Mouse (Mus musculus): ENCODE results near the gene Fancf. TPM values are rescaled to one million over a fixed set of nuclear protein-coding genes. Genes with fewer than 3 reads are reported as not detected.

The Fancf gene
- 1 to 10 TPM; 4.8 to 7.0 TPM for total RNA-seq (2023)

GRCm38 (mm10) chr7:51862097-51862492, at the start of gene Fancf:
Fancf (minus strand) TSS chr7:51862267.

GRCm38 (mm10) chr7:51861250-51862096, 594 bp downstream of the Fancf start, which contains the start of gene Gas2:
Gas2 (plus strand) TSS chr7:51862015.

Other genes with a start within 250 kb of the Fancf start
- gene Slc17a6, start 240.3 kb downstream of the Fancf start, total RNA-seq (2023): not detected
- gene Gas2, start 252 bp downstream of the Fancf start, total RNA-seq (2023): 10 to 100 TPM in 1 of 2 experiments, 1 to 10 TPM in 1; 7.2 to 10.4 TPM
- 1 to 10 TPM in 1 of 2 experiments, under 1 TPM in 1; 0.70 to 1.1 TPM for gene Svip, start 143.8 kb upstream of the Fancf start, total RNA-seq (2023)
- gene 1700015G11Rik, start 153.5 kb upstream of the Fancf start, total RNA-seq (2023): not detected